Mouse (Mus musculus) G1E (cell line): ENCODE measurements around the gene Slc15a4. TPM values are rescaled to one million over a fixed set of nuclear protein-coding genes. Genes with fewer than 3 reads are reported as not detected.

Experiments used
- ATAC-seq: 2 replicates; pipeline ENCODE4 v1.8.0; 2016; ENCODE audit warnings: mild to moderate bottlenecking; ENCODE audit not compliant: insufficient number of reproducible peaks, poor library complexity, low FRiP score, severe bottlenecking; ENCODE audit errors: extremely low read depth
- DNase-seq: peaks from one replicate; pipeline ENCODE4 v3.0.0; 2012; ENCODE audit warnings: low spot score
- H3K27me3 ChIP-seq: 2 replicates; pipeline ENCODE4 v1.6.1; 2012; ENCODE audit warnings: mild to moderate bottlenecking, low read length, inconsistent platforms; ENCODE audit not compliant: insufficient read depth
- H3K36me3 ChIP-seq: replicated peaks from 2 replicates; pipeline ENCODE3; 2012; ENCODE audit warnings: mild to moderate bottlenecking, inconsistent platforms
- H3K4me1 ChIP-seq: 2 replicates; pipeline ENCODE4 v1.6.1; 2012; ENCODE audit warnings: low read depth, low read length, inconsistent platforms, mixed read lengths; ENCODE audit not compliant: insufficient read depth
- H3K4me3 ChIP-seq: 2 replicates; pipeline ENCODE4 v1.5.1; 2012; ENCODE audit warnings: low read depth, mild to moderate bottlenecking, inconsistent platforms, low read length, moderate library complexity, mixed read lengths
- H3K9me3 ChIP-seq: replicated peaks from 2 replicates; pipeline ENCODE4 v1.6.1; 2012; ENCODE audit warnings: inconsistent platforms
- CTCF ChIP-seq: IDR thresholded peaks from 2 replicates; pipeline ENCODE4 v1.5.1; 2012; ENCODE audit warnings: low read depth, low read length, inconsistent platforms, mixed read lengths
- GATA1 ChIP-seq: IDR thresholded peaks from 2 replicates; pipeline ENCODE4 v1.6.1; 2012; ENCODE audit warnings: borderline replicate concordance, low read length, inconsistent platforms, mixed read lengths
- GATA2 ChIP-seq: IDR thresholded peaks from 2 replicates; pipeline ENCODE4 v1.6.1; 2012; ENCODE audit warnings: low read depth, low read length, inconsistent platforms, borderline replicate concordance
- POLR2AphosphoS5 ChIP-seq: IDR thresholded peaks from 2 replicates; pipeline ENCODE4 v1.6.1; 2012; ENCODE audit warnings: low read depth, low read length, inconsistent platforms; ENCODE audit not compliant: insufficient replicate concordance
- TAL1 ChIP-seq: conservative IDR thresholded peaks from 2 replicates; pipeline ENCODE4 v1.6.1; 2012; ENCODE audit warnings: low read depth, low read length, inconsistent platforms, mixed read lengths
- polyA plus RNA-seq: library from polyadenylated mRNA; stranded (reverse); fragments of >175 nt; gene quantifications from 2 replicates; pipeline ENCODE4 v1.2.3, GENCODE M21; 2012
- total RNA-seq, 2 experiments: library from RNA; stranded (forward) in 1 of 2; stranded (reverse) in 1 of 2; fragments of 200-1000 nt in 1 of 2; fragments of >200 nt in 1 of 2; fragmentation: Nextera tagmentation in 1 of 2; gene quantifications; 2 replicates each; pipeline ENCODE4 v1.2.3; 2014 to 2017

The Slc15a4 gene
- total and polyA plus RNA-seq, 3 experiments, result 10.2 to 41.3 (median 19.2) TPM

DNA sequence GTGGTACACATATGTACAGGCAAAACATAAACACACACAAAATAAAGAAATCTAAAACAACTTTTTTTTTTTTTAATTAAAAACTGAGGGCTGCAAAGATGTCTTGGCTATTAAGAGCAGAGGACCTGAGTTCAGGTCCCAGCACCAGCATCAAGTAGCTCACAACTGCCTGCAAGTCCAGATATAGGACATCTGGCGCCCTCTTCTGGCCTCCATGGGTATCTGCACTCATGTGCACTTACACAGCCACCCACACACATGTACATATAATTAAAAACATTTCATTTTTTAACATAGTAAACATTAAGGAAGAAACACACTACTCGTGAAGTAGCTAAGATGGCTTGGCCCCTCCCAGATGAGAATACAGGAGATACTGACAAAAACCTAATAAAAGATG lies 25.6 kb upstream of the Slc15a4 start:
- Histone ChIP-seq H3K27me3 (no peaks in the 10 kb centered on the region), H3K4me3 (no peak overlapping the region), H3K4me1 (no peaks in the 10 kb centered on the region), H3K36me3 (no peaks in the 10 kb centered on the region), H3K9me3 (peaks cover 52% of the 10 kb centered on the region)
- ATAC-seq (no peak), DNase-seq (no peak)
- TF ChIP-seq GATA1, result no peak
- no peak for TF ChIP-seq TAL1
- no peak for TF ChIP-seq GATA2
- TF ChIP-seq CTCF, result no peak
- no peak for TF ChIP-seq POLR2AphosphoS5

DNA sequence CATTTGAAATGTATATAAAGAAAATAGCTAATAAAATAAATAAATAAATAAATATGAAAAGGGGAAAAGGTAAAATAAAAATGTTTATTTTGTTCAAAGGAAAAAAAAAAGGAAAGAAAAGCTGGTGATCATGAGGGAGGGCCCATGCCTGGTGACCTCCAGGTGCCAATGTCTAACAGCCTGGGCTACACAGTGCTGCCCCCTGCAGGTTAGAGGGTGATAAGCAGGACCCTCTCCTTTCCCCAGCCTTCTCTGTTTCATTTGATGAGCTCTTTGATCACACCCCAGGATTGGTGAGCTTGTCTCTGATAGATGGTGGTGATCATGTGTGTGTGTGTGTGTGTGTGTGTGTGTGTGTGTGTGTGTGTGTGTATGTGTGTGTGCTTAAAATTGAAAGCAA lies 16.4 kb upstream of the Slc15a4 start:
- no peak for TF ChIP-seq POLR2AphosphoS5
- no peak for TF ChIP-seq CTCF
- no peak for TF ChIP-seq GATA2
- TF ChIP-seq GATA1, result no peak
- TF ChIP-seq TAL1, result no peak
- DNase-seq, result no peak

DNA sequence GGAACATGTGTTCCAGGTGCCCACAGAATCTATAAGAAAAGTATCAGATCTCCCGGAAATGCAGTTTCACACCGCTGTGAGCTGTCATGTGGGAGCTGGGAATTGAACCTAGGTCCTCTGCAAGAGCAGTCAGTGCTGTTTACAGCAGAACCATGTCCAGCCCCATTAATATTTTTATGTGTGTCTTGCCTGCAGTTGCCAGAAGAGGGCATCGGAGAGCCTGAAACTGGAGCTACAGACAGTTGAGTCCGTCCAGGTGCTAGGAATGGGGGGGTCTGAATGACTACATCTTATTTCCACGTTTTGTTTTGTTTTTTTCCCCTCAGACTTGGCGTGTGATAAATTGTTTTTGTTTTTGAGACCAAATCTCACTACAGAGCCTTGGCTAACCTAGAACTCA lies 15.3 kb upstream of the Slc15a4 start:
- no peak overlapping the region for H3K4me3 ChIP-seq
- ATAC-seq (no peak), DNase-seq (no peak)
- peaks cover 38% of the 10 kb centered on the region for H3K9me3 ChIP-seq
- no peaks in the 10 kb centered on the region for H3K27me3 ChIP-seq
- TF ChIP-seq CTCF, result no peak
- TF ChIP-seq GATA1, result no peak
- no peak for TF ChIP-seq GATA2
- no peak for TF ChIP-seq POLR2AphosphoS5
- TF ChIP-seq TAL1, result no peak
- no peaks in the 10 kb centered on the region for H3K36me3 ChIP-seq
- H3K4me1 ChIP-seq, result no peaks in the 10 kb centered on the region

More for the DNA sequence above, 16.4 kb upstream of the Slc15a4 start:
- no peaks in the 10 kb centered on the region for H3K36me3 ChIP-seq
- no peaks in the 10 kb centered on the region for H3K4me1 ChIP-seq
- ATAC-seq, result no peak
- H3K4me3 ChIP-seq, result no peak overlapping the region
- no peaks in the 10 kb centered on the region for H3K27me3 ChIP-seq
- H3K9me3 ChIP-seq, result peaks cover 41% of the 10 kb centered on the region

DNA sequence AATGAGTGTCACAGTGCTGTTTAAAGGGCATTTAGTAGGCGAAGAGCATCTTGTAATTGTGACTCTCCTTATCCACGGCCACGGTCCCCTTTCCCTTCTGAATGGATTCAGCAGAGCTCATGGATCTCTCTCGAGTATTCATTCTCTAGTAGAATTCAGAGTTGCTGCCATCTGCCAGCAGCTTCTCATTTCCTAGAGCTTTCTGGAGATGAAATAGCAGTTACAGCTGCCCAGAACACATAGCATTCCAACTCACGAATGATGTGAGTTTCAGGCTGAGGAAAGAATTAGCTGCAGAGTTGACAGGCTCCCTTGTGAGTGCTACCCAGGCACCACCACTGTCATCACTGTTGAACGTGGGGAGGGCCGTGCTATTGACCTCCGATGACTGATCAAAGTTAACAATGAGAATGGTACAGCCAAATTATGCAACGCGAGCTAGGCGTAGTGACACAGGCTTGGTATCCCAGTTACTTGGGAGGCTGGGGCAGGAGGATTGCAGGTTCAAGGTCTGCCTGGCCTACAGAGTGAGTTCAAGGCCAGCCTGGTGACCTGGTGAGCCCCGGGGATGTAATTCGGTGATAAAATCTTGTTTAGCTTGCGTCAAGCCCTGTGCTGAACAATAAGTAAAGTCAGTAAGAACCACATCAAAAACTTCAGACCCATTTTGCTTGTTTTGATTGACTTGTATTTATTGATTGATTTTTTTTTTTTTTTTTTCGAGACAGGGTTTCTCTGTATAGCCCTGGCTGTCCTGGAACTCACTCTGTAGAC lies 8.7 kb upstream of the Slc15a4 start:
- H3K36me3 ChIP-seq, result no peaks in the 10 kb centered on the region
- H3K4me3 ChIP-seq, result no peak overlapping the region
- H3K27me3 ChIP-seq, result no peaks in the 10 kb centered on the region
- H3K9me3 ChIP-seq, result peaks cover 44% of the 10 kb centered on the region
- TF ChIP-seq POLR2AphosphoS5 (no peak), GATA2 (no peak), GATA1 (no peak), CTCF (no peak), TAL1 (no peak)
- DNase-seq (no peak), ATAC-seq (no peak)
- no peaks in the 10 kb centered on the region for H3K4me1 ChIP-seq

DNA sequence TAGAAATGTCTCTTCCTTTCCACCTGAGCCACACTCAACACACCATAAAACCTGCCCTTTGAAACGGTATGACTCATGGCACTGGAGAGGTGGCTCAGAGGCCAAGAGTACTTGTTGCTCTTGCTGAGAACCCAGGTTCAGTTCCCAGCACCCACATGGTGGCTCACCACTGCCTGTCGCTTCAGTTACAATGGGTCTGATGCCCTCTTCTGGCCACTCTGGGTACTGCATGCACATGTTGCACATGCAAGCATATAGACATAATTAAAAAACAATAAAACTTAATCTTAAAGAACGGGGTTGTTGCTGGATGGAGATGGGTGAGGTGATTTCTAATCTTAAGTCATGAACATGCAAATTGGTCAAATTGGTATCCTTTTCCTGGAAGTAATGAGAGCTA lies 7.7 kb upstream of the Slc15a4 start:
- H3K4me3 ChIP-seq, result no peak overlapping the region
- no peak for TF ChIP-seq GATA1
- no peak for TF ChIP-seq TAL1
- no peak for TF ChIP-seq POLR2AphosphoS5

DNA sequence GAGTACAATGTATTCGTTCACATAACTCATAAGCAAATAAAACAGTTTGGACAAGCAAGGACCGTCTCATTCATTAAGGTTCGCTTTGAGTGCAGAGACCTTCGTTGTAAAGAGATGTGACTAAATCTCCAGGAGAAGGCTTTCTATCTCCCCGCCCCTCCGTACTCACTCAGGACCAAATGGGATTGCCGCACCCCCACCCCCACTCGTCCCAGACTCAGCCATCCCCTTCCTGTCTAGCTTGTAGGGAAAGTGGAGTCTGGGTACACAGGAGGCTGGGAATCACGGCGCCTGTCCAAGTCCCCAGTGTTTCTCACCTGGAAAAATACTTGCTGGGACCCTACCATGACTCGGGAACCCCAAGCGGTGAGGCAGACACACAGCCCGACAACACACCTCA lies 6.9 kb upstream of the Slc15a4 start:
- peaks cover 48% of the 10 kb centered on the region for H3K9me3 ChIP-seq
- no peak for DNase-seq
- no peak overlapping the region for H3K4me3 ChIP-seq
- no peaks in the 10 kb centered on the region for H3K4me1 ChIP-seq
- TF ChIP-seq GATA2 (no peak), POLR2AphosphoS5 (no peak), CTCF (no peak), GATA1 (no peak), TAL1 (no peak)
- no peaks in the 10 kb centered on the region for H3K36me3 ChIP-seq
- H3K27me3 ChIP-seq, result no peaks in the 10 kb centered on the region
- ATAC-seq, result no peak

More for the DNA sequence above, 7.7 kb upstream of the Slc15a4 start:
- Histone ChIP-seq H3K36me3 (no peaks in the 10 kb centered on the region), H3K4me1 (no peaks in the 10 kb centered on the region), H3K9me3 (peaks cover 46% of the 10 kb centered on the region), H3K27me3 (no peaks in the 10 kb centered on the region)
- DNase-seq (no peak), ATAC-seq (no peak)

DNA sequence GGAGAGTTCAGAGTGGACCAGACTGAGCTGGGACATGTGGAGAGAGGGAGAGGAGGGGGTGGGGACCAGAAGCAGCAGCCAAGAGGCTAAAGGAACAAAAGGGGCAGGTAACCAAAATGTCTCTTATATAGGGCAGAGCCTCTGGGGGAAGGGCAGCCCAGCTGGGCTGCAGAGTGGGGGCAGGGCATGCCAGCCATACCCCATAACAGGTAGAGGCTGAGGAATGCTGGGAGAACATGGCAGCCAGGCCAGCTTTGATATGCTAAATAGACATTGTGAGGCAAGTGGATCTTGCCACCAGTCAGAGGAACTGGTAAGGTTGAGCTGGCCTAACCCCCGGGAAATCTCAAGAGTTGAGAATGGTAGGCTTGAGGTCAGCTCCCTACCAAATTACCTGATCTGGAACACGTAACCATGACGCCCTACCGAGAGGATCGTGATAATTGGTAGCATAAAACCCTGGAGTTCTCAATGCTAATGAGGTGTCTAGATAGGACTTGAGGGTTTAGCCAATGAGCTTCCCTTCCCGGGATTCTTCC lies 6.4 kb upstream of the Slc15a4 start:
- no peaks in the 10 kb centered on the region for H3K36me3 ChIP-seq
- peaks cover 48% of the 10 kb centered on the region for H3K9me3 ChIP-seq
- no peaks in the 10 kb centered on the region for H3K4me1 ChIP-seq
- TF ChIP-seq CTCF (no peak), GATA2 (no peak), POLR2AphosphoS5 (no peak), GATA1 (no peak), TAL1 (no peak)
- H3K4me3 ChIP-seq, result no peak overlapping the region
- DNase-seq (no peak), ATAC-seq (no peak)
- H3K27me3 ChIP-seq, result no peaks in the 10 kb centered on the region
